Mouse (Mus musculus) olfactory bulb, adult 2 months (tissue): ENCODE data around the gene Jag2.

Experiments
- CTCF ChIP-seq: fragments of 200-500 bp; IDR thresholded peaks from 2 replicates; pipeline ENCODE4 v1.5.1; 2012; ENCODE audit warnings: low read depth, mild to moderate bottlenecking, low read length, moderate library complexity; ENCODE audit not compliant: insufficient read depth
- POLR2A ChIP-seq: fragments of 200-500 bp; IDR thresholded peaks from 2 replicates; pipeline ENCODE4 v1.6.1; 2012; ENCODE audit warnings: mild to moderate bottlenecking, low read depth, low read length, moderate library complexity; ENCODE audit not compliant: insufficient read depth

DNA sequence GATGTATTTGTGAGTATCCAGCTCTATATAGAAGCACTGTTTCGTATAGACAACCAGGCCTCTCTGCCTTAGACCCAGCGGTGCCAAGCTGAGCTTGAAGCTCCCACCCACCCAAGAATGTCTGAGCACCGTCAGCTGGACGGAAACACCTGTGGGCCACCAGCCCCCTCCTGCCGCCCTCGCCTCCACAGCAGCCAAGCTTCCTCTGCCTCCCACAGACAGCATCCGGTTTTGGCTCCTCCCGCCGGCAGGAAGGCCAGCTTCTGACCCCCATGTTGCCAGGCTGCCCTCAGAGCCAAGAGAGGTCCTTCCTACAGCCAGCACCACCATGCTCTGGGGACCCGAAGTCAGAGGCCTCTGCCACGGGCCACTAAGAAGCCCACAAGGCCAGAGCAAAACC lies 15.0 kb downstream of the Jag2 start:
- TF ChIP-seq CTCF (no peak), POLR2A (no peak)
